ENCODE assay signal across 22 mouse cellular contexts in genomic region chr4:77743391-77743790, GRCm38 (mm10).
DNase-seq lines count a peak whose midpoint lies in the region; ATAC-seq lines count a peak whose summit lies in the region.
"Had no signal": no experiment of that assay in that cellular context is flagged by ENCODE, and none has a peak within 500 bp of the region (broad histone marks: within the 10 kb centered on the region; RNA-seq: fewer than 3 reads in every experiment).

No protein-coding gene starts in this region.

- peak overlapping the region; percentile 34 for H3K4me2 ChIP-seq in heart, embryonic 16.5 days (ENCODE audit: low read depth, low read length)
- H3K4me2 ChIP-seq: embryonic facial prominence, embryonic 12.5 days; forebrain, embryonic 15.5 days; hindbrain, embryonic 14.5 days; limb, embryonic 12.5 days; liver, embryonic 13.5 days; midbrain, embryonic 11.5 days; neural tube, embryonic 12.5 days had no signal

- ATAC-seq in heart, embryonic 16.5 days (replicated peaks; ENCODE audit: extremely low read depth, insufficient read depth, low FRiP score) = peak; percentile 86
- ATAC-seq: forebrain, embryonic 15.5 days had no signal

- no peaks in the 10 kb centered on the region for H3K27me3 ChIP-seq in heart, embryonic 16.5 days (ENCODE audit: control insufficient read depth, insufficient read depth, low read length)
- H3K27me3 ChIP-seq: embryonic facial prominence, embryonic 12.5 days; forebrain, embryonic 15.5 days; limb, embryonic 12.5 days; liver, embryonic 13.5 days; neural tube, embryonic 12.5 days had no signal

- intact Hi-C loops in heart, postnatal 36 days (cut with DNase I) = no loop called here

- H3K9me3 ChIP-seq in heart, embryonic 16.5 days (replicated peaks; ENCODE audit: control insufficient read depth, low read length) = no peaks in the 10 kb centered on the region
- H3K9me3 ChIP-seq: embryonic facial prominence, embryonic 12.5 days; forebrain, embryonic 15.5 days; limb, embryonic 12.5 days; liver, embryonic 13.5 days; neural tube, embryonic 12.5 days had no signal

- H3K9ac ChIP-seq in heart, embryonic 16.5 days (ENCODE audit: low read length) = no peak overlapping the region
- H3K9ac ChIP-seq: embryonic facial prominence, embryonic 12.5 days; forebrain, embryonic 15.5 days; hindbrain, embryonic 14.5 days; limb, embryonic 12.5 days; liver, embryonic 13.5 days; neural tube, embryonic 12.5 days had no signal

- peak overlapping the region; percentile 61 for H3K27ac ChIP-seq in heart, embryonic 16.5 days (ENCODE audit: low read length)
- H3K27ac ChIP-seq: embryonic facial prominence, embryonic 12.5 days; forebrain, embryonic 15.5 days; hindbrain, embryonic 14.5 days; limb, embryonic 12.5 days; liver, embryonic 13.5 days; macrophage; neural tube, embryonic 12.5 days had no signal

- H3K4me3 ChIP-seq in heart, embryonic 16.5 days (ENCODE audit: low read length) = no peak overlapping the region
- H3K4me3 ChIP-seq: embryonic facial prominence, embryonic 12.5 days; forebrain, embryonic 15.5 days; limb, embryonic 12.5 days; liver, embryonic 13.5 days; neural tube, embryonic 12.5 days had no signal

- no peaks in the 10 kb centered on the region for H3K36me3 ChIP-seq in heart, embryonic 16.5 days (ENCODE audit: control insufficient read depth, insufficient read depth)
- H3K36me3 ChIP-seq: embryonic facial prominence, embryonic 12.5 days; forebrain, embryonic 15.5 days; limb, embryonic 12.5 days; liver, embryonic 13.5 days; neural tube, embryonic 12.5 days had no signal

- 17% methylated on average over 2 of the region's 2 CpGs for WGBS in heart, embryonic 16.5 days

- DNase-seq in heart, adult 11 months = peak; percentile 84
- no peak for DNase-seq in heart, postnatal 36 days
- DNase-seq in A20 (ENCODE audit: low read depth, low spot score) = peak; percentile 1
- DNase-seq in heart, adult 9 months (ENCODE audit: low spot score in 2 of 2) = peak; percentile 3 to 13
- DNase-seq in spleen, postnatal 10 days (ENCODE audit: low spot score in 2 of 2) = no peak
- DNase-seq in kidney, postnatal 4 days = no peak
- DNase-seq in frontal cortex, postnatal 10 days (ENCODE audit: low spot score in 2 of 2) = no peak
- DNase-seq: adrenal gland, postnatal 25 days; B cell, adult 2 months; cerebellum, adult 11-12 months; kidney, adult 8-10 months; kidney, postnatal 36 days; liver, embryonic 13.5 days; thymus, postnatal 25 days had no signal

- peaks cover 2% of the 10 kb centered on the region; the same call in 1 of the 2 replicates for H3K4me1 ChIP-seq in heart, embryonic 16.5 days (ENCODE audit: control insufficient read depth, insufficient read depth, low read length)
- H3K4me1 ChIP-seq: embryonic facial prominence, embryonic 12.5 days; forebrain, embryonic 15.5 days; limb, embryonic 12.5 days; liver, embryonic 13.5 days; neural tube, embryonic 12.5 days had no signal

Comparison
In these comparisons a context has a peak if more than half of its experiments do, and no peak if none do; other contexts are left out.
1. DNase-seq: peak in heart, adult 11 months (single experiment), A20 (single experiment) and heart, adult 9 months (2 of 2); none in heart, postnatal 36 days (0 of 2), spleen, postnatal 10 days (0 of 2), kidney, postnatal 4 days (0 of 2) and frontal cortex, postnatal 10 days (0 of 2).